Mouse (Mus musculus): ENCODE measurements at regions not wholly inside any gene's neighbourhood (a gene's known extent, or its start where the extent isn't known, plus 50 kb on each side); places are given as distances from the start of the nearest gene placed in this dataset.

DNA sequence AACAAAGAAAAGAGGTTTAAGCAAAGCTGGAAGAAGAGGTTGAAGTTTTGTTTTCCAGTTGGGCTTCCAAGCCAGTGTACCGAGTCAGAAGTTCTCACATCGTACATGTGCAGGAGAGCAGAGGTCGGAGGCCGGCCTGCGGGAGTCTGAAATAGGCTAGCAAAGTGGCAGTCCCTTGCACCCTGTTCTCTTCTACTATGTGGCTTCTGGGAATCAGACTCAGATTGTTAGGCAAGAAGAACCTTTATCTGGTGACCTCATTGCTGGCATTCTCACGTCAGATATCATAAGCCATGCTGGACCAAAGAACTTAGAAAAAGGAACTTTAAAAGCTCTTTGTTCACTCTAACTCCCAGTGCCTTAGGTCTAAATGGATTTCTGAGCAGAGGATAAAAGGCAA lies 112.0 kb upstream of the Tbl1xr1 start:
- DNase-seq = no peak

DNA sequence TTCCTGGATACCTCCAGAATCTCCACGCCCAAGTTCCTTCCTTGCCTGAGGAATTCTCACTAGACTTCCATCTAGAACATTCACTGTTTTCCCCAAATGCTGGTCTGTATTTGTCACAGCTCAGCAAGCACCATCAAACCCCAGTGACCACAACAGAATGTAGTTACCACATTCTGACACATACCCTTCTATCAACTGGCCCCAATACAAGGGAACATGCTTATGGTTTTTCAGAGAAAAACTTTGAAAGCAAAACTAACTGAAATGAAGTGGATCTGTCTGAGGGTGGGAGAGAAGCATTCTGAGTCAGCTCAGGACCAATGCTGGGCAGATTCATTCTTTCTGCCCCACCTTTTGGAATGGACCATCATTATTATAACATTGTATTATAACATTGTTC lies 110.9 kb upstream of the Tbl1xr1 start:
- DNase-seq = no peak

DNA sequence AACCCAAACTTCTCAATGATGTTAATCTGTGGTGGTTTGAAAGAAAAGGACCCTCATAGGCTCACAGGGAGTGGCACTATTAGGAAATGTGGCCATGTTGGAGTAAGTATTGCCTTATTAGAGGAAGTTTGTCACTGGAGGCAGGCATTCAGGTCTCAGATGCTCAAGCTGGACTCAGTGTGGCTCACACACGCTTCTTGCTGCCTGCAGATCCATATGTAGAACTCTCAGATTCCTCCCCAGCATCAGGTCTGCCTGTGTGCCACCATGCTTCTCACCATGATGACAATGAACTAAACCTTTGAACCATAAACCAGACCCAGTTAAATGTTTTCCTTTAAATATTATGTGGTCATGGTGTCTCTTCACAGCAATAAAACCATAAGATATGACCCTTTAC lies 104.7 kb upstream of the Tbl1xr1 start:
- DNase-seq = no peak

DNA sequence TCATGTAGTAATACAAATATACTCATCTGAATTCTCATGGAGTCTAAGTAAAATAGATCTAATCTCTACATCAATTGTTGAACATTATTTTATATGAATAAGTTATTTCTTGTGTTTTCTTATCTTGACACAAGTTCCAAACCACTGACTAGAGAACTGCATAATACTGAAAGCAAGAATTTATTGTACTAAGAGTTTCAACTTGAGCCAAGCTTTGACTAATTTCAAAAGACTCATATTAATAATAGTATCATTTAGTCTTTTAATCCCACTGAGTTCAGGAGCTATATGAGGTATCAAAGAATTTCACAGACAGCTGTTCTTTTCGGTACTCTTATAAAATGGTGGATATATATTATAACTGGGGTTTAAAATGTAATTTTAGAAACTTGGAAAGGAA lies 103.3 kb upstream of the Tbl1xr1 start:
- no peak for DNase-seq

DNA sequence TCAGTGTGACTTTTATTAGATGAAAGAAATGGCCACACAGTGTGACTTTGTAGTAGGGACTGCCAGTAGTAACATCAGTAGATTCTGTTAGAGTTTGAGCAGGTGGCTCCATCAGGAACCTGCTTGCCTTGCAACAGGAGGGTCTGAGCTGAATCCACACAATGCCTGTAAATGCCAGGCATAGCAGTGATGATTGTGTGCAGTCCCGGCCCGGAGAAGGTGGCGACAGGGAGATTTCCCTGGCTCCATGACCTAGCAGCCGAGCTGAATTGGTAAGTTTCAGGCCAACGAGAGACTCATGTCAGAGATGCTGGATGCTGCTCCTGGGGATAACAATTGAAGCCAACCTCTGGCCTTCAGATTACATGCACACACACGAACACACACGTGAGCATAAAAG lies 102.8 kb upstream of the Tbl1xr1 start:
- DNase-seq = no peak

DNA sequence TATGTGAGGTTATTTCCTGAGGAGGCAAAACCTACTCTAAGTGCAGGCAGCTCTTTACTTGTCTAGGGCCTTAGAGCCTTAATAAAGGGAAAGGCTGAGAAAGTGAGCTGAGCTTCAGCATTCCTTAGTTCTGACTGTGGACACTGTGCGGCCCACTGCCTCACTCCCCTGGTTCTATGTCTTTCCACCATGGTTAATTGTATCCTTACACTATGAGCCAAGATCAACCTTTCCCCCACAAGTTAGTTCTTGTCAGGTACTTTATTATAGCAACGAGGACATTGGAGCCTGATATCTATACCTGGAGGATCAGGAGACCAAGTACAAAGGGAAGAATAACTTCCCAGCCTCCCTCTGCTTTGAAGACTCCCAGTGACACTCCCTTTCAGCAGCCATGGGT lies 101.7 kb upstream of the Tbl1xr1 start:
- DNase-seq = no peak

DNA sequence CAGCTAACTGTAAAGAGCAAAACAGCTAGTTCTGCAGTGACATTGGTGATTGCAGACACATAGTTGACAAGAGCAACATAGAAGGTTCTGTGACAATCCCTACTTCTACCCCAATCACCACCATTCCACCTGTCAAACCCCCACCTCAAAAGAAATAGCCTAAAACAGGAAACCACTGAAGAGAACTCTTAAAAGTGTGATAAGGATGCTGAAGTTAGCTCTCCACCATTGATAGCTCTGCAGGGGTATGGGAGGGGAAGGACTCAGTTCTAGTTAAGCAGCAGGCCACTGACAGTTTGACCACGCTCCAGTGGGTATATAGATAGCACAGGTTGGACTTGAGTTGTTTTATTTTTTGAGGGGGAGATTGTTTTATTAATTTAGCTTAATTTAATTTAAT lies 98.7 kb upstream of the Tbl1xr1 start:
- DNase-seq = no peak

DNA sequence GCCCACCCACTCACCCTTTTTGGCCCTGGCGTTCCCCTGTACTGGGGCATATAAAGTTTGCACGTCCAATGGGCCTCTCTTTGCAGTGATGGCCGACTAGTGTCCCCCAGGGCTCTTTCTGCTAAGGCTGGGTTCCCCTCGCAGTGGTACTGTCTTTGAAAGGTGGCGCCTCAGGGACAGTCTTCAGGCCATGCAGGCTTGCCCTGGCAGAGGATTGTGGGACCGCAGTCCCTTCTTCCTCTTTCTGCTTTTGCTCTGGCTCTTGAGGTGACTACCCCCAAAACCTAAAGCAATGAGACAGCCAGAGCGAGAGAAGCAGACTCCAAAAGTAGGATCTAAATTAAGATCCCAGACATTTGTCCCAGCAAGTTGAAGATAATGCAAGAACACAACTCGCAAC lies 93.5 kb upstream of the Tbl1xr1 start:
- no peak for DNase-seq

DNA sequence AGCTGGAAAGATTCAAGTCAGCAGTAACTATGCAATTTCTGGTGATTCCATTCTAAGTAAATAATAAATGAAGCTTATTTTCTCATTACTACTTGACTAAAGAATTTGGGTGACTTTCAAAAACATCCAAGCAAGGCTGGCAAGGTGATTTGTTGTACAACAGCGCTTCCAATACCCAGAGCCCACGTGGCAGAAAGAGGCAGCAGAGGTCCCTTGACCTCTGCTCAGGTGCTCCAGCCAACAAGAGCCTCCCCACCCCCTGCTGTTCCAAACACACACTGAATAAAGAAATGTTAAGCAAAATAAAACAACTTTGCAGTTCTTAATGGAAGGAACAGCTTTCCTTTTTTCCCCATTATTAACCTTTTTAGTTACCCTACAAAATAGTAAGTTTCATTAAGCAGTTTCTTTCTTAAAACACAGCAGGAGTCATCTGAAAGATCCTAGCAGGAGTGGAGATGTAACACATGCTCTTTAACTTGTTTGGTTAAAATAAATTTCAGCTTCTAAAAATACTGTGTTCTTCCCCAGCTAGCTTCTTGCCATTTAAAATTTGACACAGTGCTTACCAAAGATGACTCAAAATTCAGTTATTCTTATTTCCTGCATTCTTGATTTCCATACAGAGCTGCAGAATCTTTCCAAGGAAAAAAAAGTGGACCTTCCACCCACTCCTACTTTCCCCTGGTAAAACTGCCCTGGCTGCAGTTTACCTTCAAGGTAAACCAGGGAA lies 92.3 kb upstream of the Tbl1xr1 start:
- DNase-seq = no peak

DNA sequence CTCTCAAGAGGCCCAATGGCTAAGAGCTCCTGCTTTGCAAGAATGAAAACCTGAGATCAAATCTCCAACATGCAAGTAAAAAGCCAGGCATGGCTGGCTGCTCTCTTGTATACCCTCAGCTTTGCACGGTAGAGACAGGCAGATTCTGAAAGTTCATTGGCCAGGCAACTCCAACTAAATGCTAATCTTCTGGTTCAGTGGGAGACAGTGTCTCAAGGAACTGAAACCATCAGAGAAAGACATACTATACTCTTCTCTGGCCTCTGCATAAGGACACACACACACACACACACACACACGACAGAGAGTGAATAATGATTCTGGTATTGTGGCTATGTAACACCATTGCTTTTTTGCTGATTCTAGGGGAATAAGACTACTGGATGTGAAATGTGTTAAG lies 91.6 kb upstream of the Tbl1xr1 start:
- no peak for DNase-seq

DNA sequence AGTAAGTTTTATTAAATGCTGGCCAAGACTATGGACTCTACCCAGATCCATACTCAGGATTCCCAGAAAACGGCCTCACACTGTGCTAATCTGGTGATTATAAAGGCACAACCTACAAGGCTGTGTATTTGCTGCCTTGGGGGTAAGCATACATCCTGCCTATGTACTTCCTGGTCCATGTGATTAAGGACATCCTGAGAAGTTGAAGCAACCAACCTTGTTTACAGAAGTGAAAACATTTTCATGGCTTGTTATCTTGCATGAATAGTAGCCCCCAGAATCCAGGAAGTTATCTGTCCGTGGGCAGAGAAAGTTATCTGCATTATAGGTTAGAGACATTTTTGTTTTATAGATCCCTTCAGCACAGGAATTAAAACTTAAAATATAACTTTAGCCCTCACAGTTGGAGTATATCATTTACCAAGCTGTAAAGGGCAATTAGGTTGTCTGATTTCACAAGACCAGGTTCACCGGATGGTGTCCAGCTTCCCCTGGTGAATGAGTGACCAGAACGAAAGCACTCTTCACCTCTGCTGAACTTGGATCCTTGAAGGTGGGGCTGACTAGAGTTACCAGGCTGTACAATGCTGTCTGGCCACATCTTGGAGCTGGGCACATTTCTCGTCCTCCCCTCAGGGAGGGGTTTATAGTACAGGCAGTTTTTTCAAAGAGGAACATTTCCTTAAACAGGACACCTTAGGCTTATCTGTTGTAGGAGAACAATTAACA lies 90.1 kb upstream of the Tbl1xr1 start:
- DNase-seq = peak; percentile 12

DNA sequence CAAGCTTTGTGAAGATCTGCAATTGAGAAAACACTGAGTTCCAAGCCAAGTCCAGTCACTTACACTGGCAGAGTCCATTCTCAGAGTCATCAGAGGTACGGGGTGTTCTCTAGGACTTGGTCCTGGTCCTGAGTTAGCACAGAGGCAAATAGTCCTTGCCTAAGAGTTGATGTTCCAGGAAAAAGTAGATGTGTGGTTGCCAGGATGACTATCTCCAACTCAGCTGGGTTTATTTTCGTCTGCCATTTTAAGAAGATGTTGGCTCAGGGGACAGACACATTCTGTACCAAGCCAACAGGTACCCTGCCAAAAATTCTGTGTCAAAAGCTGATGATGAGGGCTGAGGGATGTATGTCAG lies 89.6 kb upstream of the Tbl1xr1 start:
- DNase-seq = peak; percentile 23

DNA sequence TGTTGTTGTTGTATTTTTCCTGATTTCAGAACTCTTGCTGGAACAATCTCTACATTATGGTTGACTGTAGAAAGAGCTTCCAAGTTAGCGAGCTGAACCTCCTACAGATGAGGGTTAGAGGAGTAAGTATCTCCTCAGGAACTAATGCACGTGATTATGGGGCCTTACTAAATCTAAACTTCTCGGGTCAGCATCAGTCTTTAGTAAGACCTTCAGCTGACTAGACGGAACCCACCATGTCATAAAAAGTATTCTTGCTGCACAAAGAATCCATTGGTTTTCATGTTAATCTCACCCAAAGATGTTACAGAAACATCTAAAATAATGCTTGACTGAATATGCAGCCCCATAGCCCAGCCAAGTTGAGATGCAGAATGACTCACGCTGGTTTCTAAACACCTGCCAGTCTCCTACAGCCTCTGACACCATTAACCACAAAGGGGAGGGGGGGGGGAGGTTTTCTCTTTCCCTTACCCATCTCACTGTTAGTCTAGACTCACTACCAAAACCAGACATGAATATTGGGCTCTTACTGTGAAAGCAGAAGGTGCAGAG lies 88.9 kb upstream of the Tbl1xr1 start:
- DNase-seq = no peak

DNA sequence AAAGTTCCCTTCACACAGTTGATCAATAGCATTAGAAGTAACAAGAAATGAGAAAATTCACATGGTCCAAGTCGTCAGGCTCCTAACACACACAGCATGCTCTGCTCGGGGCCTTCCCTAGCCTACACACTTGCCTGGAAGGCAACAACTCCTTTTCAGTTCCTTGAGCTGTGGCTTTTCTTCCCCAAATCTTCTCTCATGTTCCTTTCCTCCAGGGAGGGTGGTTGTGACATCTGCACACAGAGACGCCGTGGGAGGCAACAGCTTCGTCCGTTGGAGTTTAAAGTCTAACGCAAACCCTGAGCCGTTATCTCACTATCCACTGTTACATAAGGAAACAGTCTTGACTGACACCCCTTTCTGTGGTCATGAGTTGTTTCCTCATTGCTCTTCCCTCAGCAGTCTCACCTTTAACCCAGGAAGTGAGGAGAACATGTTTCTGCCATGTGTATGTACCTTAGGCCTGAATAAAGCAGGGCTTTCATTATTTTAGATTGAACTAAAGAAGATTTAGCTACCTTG lies 88.4 kb upstream of the Tbl1xr1 start:
- peak; percentile 39 for DNase-seq

DNA sequence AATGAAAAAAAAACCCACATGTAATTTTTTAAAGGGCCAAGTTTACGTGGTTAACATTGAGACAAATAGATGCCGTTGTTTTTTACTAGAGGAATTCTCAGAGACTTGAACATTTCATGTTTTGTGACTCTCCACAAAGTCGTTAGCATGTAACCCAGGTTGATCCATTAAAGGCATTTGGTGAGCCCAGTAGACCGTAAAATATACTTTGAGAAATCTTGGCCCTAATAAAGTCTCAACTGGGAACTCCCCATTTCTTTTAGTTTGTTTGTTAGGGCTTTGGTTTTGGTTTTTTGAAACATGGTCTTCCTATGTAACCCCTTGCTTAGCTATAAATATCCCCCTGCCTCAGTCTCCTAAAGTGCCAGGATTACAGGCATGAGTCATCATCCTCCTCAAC lies 85.9 kb upstream of the Tbl1xr1 start:
- no peak for DNase-seq

DNA sequence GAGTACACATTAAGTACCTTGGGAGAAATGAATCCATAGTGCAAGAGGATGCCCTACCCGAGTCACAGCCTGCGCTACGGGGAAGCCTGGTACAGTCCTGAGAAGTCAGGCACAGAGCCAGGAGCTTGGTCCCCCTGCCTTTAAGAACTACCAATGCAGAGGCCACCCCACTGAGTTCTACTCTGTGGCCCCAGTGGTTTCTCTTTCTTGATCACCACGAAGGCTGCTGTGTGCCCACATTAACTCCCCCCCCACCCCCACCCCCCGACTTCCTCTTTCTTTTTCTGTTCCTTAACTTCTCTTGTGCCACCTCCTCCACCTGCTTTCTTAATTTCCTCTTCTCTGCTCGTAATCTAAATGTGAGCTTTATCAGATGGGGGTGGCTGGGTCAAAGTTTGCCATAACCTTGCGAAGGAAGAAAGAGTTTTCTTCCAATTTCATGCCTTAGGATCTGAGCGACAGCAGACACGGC lies 84.7 kb upstream of the Tbl1xr1 start:
- peak; percentile 19 for DNase-seq

DNA sequence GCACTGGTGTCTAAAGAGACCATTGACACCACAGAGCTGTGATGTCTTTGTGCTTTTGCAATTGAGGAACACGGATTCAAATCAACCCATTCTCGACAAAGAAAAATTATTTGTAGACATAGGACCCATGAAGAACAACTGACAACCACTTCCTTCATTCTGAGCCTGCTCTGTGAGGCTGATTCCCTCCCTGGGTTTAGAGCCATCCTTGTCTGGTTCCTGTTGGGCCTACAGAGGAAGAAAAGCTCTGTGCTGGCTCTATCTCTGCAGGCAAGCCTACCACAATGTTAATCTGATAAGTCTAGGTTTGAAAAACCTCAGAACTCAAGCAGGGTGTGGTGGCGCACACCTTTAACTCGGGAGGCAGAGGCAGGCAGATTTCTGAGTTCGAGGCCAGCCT lies 84.2 kb upstream of the Tbl1xr1 start:
- DNase-seq = no peak

DNA sequence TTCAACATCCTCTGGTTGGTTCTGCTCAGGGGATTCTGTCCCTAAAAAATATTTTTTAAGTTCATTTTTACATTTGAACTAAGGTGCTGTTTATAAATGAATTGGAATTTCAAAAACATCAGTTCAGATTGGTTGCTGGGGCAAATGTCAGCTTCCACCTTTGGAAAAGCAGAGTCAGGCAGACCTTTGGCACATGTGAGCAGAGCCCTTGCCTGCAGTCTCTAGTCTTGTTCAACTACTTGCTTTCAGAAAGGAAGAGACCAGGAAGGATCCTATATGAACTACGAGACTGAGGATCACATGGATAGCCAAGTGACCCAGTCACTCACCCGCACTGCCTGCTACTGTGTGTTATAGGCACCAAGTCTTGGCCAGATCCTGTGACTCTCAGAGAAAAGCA lies 82.5 kb upstream of the Tbl1xr1 start:
- no peak for DNase-seq

DNA sequence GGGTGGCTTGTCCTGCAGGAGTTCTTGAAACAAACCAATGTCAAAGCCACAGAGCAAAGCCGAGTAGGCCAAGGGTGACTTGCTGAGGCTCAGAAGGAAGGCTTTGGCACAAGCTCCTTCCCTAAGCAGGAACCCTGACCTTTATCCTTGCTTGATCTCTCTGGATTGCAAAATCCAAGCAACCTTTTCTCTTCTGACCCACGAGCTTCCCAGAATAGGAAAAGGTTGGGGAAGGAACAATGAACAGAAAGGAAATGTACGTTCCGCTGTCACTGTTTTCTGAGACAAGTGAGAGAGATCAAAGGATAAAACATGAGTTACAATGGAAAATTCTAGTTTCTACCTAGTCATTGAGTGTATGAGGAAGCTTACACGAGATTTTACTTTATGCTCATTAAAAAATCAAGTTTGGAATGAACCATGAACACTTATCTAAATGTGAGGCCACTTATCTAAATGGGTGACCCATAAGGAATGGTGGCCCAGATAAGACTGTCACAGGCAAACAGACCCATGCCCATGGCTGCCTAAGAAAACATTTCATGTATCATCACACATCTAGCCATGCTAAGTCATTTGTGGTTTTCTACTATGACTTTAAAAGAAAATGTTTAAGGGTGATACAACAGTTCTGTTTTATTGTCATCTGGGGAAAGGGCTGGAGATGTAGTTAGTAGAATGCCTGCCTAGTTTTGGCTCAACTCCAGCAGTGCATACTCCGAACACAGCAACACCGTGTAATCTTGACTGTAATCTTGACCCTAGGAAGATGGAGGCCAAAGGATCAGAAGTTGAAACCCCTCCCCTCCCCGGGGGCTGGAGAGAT lies 80.7 kb upstream of the Tbl1xr1 start:
- DNase-seq = peak; percentile 76

DNA sequence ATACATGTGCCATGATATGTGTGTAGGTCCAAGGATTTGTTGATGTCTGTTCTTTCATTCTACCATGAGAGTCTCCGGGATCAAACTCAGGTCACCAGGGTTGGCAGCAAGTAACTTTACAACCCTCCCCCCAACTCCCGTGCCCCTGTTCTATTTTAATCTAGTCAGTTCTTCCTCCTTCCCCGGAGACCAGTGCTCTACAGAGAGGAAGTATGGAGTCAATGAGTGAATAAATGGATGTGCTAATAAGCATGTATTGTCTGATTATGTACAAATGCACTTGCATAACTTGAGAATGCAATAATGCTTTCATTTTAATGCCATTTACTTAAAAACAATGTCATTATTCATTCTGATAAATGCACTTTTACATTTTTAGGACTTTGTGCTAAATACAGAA lies 79.1 kb upstream of the Tbl1xr1 start:
- DNase-seq = no peak

DNA sequence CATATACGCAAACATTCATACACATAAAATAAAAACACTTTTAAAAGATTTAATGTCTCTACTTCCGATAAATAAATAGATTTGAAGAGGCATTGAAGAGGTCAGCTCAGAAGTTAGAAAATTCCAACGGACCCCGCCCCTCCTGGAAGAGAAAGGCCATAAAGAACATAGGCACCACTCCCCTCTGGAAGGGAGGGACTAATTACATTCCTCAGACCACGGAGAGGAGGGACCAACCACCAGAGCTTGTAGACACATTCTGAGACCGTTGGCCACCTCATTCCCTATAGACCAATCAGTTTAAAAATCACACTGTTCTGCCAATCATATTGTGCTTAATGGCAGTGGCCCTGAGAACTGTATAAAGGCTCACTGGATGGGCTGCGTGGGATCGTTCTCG lies 71.0 kb upstream of the Tbl1xr1 start:
- DNase-seq = no peak

DNA sequence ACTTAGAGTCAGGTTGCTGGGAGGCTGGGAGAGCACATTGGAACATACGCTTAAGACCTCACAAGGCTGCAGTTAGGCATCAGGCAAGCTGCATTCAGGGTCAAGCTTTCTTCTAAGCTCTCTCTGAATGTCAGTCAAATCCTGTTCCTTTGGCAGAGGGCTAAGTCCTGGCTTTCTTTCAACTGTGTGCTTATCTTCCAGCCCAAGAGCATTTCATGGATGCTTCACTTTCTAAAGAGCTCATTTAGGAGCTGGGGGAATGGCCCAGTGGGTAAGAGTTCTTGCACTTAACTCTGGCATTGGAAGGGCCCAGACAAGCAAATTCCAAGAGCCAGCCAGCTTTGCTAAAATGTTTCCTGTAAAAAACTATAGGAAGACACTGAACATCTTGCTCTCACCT lies 70.3 kb upstream of the Tbl1xr1 start:
- peak; percentile 50 for DNase-seq

DNA sequence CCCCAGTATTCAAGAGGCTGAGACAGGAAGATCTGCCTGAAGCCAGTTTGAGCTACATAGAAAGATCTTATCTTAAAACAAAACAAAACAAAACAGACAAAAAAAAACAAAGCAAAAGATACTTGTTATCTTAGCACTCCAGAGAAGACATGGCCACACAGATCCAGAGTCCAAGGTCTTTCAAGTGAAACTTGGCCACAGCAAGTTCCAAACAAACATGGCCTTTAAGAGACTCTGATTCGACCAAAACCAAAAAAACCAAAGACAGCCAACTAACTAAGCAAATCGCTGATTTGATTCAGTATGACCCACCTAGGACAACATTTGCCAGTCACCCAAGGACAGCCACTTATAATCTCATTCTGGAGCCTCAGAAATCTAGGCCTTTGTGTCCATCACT lies 69.8 kb upstream of the Tbl1xr1 start:
- no peak for DNase-seq
